Mouse (Mus musculus) neural tube, embryonic 12.5 days (tissue): ENCODE results near the gene Cbx1. TPM values are rescaled to one million over a fixed set of nuclear protein-coding genes. Genes with fewer than 3 reads are reported as not detected.

ENCODE experiments used
- ATAC-seq: fragments of 200-750 bp; cut with Nextera tagmentation; 2 replicates; pipeline ENCODE4 v1.8.0; 2017; ENCODE audit warnings: low read depth, mild to moderate bottlenecking, moderate TSS enrichment, moderate library complexity; ENCODE audit not compliant: low FRiP score
- H3K27ac ChIP-seq: fragments of 300-500 bp; sonication (generic); 2 replicates; pipeline ENCODE4 v1.5.1; 2016
- H3K27me3 ChIP-seq: fragments of 300-500 bp; sonication (generic); replicated peaks from 2 replicates; pipeline ENCODE4 v1.6.1; 2016; ENCODE audit warnings: mild to moderate bottlenecking
- H3K36me3 ChIP-seq: fragments of 300-500 bp; sonication (generic); 2 replicates; pipeline ENCODE4 v1.6.1; 2016; ENCODE audit warnings: mild to moderate bottlenecking
- H3K4me1 ChIP-seq: fragments of 300-500 bp; sonication (generic); 2 replicates; pipeline ENCODE4 v1.6.1; 2016
- H3K4me2 ChIP-seq: fragments of 300-500 bp; sonication (generic); replicated peaks from 2 replicates; pipeline ENCODE4 v1.6.1; 2016; ENCODE audit warnings: mild to moderate bottlenecking
- H3K4me3 ChIP-seq: fragments of 300-500 bp; sonication (generic); 2 replicates; pipeline ENCODE4 v1.5.1; 2016
- H3K9ac ChIP-seq: fragments of 300-500 bp; sonication (generic); 2 replicates; pipeline ENCODE4 v1.6.1; 2016; ENCODE audit warnings: mild to moderate bottlenecking
- H3K9me3 ChIP-seq: fragments of 300-500 bp; sonication (generic); 2 replicates; pipeline ENCODE4 v1.6.1; 2016; ENCODE audit warnings: mild to moderate bottlenecking
- WGBS: fragments of 180-500 bp; shearing (Covaris S2); methylation state at CpG from one replicate; pipeline ENCODE4 v1.1.7; 2016; 5-methylcytosine and 5-hydroxymethylcytosine counted together
- polyA plus RNA-seq: library from polyadenylated mRNA; unstranded; fragments of >200 nt; fragmentation: Nextera tagmentation; extraction: Ambion mirVana; gene quantifications from 2 replicates; pipeline ENCODE4 v1.2.1, GENCODE M21; 2016

Gene Cbx1
- polyA plus RNA-seq, 1 experiment from 2014 or later = 125 TPM

DNA sequence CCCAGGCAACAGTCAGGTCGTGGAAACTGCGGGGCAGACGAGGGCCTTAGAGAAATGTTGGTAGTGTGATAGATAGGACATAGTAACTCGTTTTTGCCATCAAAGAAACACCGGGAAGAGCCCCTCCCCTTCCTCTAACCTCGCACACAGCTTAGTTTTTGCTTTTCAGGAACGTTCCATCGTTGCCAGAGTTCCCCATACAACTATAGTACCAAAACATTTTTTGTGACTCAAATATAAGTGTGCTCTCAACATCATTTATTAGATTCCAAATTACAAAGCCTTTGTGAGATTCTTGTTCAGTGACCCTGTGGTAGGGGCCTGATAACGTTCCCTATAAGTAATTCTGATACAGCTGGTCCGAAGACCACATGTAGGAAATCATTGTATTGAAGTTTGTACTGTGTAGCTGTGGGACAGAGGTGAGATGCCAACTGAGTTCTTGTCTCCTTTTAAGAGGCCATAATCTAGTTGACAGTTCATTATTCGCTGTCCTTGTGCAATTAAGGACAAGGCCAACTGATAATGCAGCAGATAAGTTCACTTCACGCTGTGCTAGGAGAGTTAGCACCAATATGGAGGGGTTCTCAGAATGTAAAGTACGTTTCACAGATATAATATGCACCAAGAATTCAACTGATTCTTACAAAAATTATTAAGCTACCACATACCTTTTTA lies 41.8 kb downstream of the Cbx1 start:
- Histone ChIP-seq H3K27ac (peak overlapping the region; percentile 83; the same call in 1 of the 2 replicates), H3K9ac (peak overlapping the region; percentile 57; the same call in 1 of the 2 replicates), H3K4me2 (peak overlapping the region; percentile 63), H3K4me3 (peak overlapping the region; percentile 86), H3K4me1 (peaks cover 37% of the 10 kb centered on the region), H3K9me3 (no peaks in the 10 kb centered on the region), H3K36me3 (peaks cover 17% of the 10 kb centered on the region), H3K27me3 (peaks cover 3% of the 10 kb centered on the region; the same call in 1 of the 2 replicates)
- WGBS = 24% methylated on average over 13 of the region's 13 CpGs
- no peak for ATAC-seq

DNA sequence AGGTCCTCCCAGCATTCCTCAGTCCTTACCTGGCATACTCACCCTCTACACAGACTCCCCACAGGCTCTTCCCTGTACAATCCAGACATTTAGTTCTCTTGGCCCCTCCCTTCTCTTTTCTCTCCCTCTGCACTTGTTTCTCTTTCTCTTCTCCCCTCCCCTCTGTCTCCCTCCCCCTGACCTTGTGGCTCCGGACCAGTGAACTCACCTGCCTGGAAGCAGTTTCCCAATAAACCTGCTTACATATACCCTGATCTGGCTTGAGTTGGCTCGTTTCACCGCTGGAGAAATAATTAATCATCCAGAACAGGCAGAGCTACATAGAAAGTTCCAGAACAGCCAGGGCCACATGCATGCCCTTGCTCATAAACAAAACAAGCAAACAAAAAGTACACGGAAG lies 42.6 kb downstream of the Cbx1 start:
- no peaks in the 10 kb centered on the region for H3K9me3 ChIP-seq
- ATAC-seq = no peak
- H3K9ac ChIP-seq = no peak overlapping the region
- 82% methylated on average over 4 of the region's 4 CpGs for WGBS
- H3K4me3 ChIP-seq = no peak overlapping the region
- H3K27me3 ChIP-seq = peaks cover 4% of the 10 kb centered on the region; the same call in 1 of the 2 replicates
- H3K4me1 ChIP-seq = peaks cover 28% of the 10 kb centered on the region
- H3K27ac ChIP-seq = no peak overlapping the region
- peaks cover 16% of the 10 kb centered on the region for H3K36me3 ChIP-seq
- H3K4me2 ChIP-seq = no peak overlapping the region

DNA sequence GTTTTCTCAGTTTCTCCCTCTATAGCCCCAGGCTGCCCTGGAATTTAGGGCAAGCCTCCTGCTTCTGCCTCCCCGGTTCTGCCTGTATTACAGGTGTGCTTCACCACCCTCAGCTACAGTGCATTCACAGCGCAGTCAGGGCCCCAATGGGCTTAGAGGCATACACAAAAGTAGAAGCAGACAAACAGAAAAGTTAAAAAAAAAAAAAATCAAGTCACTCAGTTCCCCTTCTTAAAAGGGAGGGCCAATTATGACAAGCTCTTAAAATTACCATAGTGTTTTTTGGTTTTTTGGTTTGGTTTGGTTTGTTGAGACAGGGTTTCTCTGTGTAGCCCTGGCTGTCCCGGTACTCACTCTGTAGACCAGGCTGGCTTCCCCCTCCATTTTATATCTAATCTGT lies 43.6 kb downstream of the Cbx1 start:
- Histone ChIP-seq H3K4me2 (no peak overlapping the region), H3K9ac (no peak overlapping the region), H3K27ac (no peak overlapping the region), H3K27me3 (peaks cover 5% of the 10 kb centered on the region; the same call in 1 of the 2 replicates), H3K4me3 (no peak overlapping the region), H3K36me3 (peaks cover 5% of the 10 kb centered on the region), H3K9me3 (no peaks in the 10 kb centered on the region), H3K4me1 (peaks cover 18% of the 10 kb centered on the region)
- WGBS = 98% methylated on average over 3 of the region's 3 CpGs
- ATAC-seq = no peak

DNA sequence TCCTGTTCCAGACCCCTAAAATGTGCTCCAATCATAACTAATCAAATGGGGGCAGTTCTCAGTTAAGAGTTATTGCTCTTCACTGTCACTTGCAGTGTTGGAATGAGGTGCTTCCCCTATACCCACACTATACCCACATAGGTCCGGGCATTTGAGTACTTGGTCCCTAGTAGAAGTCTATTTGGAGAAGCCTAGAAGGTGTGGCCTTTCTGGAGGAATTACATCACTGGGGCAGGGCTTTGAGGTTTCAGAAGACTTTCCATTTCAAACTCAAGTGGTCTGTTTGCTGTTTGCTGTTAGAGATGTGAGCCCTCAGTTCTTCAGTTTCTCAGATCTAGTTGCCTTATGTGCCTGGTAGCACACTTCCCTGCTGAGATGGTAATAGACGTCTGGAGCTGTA lies 44.0 kb downstream of the Cbx1 start:
- Histone ChIP-seq H3K4me2 (no peak overlapping the region), H3K9me3 (no peaks in the 10 kb centered on the region), H3K9ac (no peak overlapping the region), H3K27me3 (peaks cover 5% of the 10 kb centered on the region; the same call in 1 of the 2 replicates), H3K4me1 (peaks cover 14% of the 10 kb centered on the region), H3K4me3 (no peak overlapping the region), H3K27ac (no peak overlapping the region), H3K36me3 (peaks cover 1% of the 10 kb centered on the region; the same call in 1 of the 2 replicates)
- ATAC-seq = no peak
- WGBS = 66% methylated on average over 2 of the region's 2 CpGs

DNA sequence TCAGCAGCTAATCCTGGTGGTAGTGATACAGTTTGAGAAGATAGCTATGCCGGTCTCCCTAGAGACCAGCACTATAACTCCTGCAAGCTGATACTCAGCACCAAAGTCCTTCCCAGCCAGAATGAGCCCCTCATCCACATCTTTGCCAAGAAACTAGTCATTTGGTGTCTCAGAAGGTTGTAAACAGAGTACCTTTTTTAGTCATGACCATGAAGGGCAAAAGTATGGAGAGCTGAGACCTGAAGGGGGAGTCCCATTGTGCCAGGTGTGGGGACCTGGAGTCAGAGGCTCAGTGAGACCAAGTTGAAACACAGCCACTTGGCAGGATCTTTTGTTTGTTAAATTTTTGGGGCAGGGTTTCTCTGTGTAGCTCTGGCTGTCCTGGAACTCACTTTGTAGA lies 45.2 kb downstream of the Cbx1 start:
- Histone ChIP-seq H3K9me3 (no peaks in the 10 kb centered on the region), H3K27me3 (peaks cover 5% of the 10 kb centered on the region; the same call in 1 of the 2 replicates), H3K9ac (no peak overlapping the region), H3K4me1 (peaks cover 5% of the 10 kb centered on the region), H3K27ac (no peak overlapping the region), H3K4me2 (no peak overlapping the region), H3K36me3 (no peaks in the 10 kb centered on the region), H3K4me3 (no peak overlapping the region)
- ATAC-seq = no peak
- WGBS = 91% methylated on average over 1 of the region's 1 CpGs

DNA sequence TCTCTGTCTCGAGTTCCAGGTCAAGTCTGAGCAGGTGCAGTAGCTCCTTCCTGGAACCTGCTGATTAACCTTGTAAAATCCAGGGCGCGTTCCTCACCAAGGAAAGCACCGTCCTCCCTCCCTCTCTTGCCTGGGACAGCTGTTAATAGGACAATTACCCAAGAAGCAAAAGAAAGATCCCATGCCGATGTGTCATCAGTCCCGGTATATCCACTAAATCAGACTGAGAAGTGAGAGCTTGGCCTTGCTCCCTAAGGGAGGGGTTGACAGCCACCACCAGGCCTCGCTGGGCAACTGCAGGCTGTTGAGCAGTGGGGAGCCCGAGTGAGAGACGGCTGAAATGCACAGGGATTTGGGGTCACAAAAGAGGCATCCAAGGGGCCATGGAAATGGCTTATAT lies 48.4 kb downstream of the Cbx1 start:
- Histone ChIP-seq H3K4me3 (no peak overlapping the region), H3K4me2 (no peak overlapping the region), H3K27me3 (peaks cover 5% of the 10 kb centered on the region; the same call in 1 of the 2 replicates), H3K4me1 (peaks cover 6% of the 10 kb centered on the region; the same call in 1 of the 2 replicates), H3K9me3 (no peaks in the 10 kb centered on the region), H3K9ac (no peak overlapping the region), H3K27ac (no peak overlapping the region), H3K36me3 (no peaks in the 10 kb centered on the region)
- 26% methylated on average over 9 of the region's 9 CpGs for WGBS
- ATAC-seq = no peak

DNA sequence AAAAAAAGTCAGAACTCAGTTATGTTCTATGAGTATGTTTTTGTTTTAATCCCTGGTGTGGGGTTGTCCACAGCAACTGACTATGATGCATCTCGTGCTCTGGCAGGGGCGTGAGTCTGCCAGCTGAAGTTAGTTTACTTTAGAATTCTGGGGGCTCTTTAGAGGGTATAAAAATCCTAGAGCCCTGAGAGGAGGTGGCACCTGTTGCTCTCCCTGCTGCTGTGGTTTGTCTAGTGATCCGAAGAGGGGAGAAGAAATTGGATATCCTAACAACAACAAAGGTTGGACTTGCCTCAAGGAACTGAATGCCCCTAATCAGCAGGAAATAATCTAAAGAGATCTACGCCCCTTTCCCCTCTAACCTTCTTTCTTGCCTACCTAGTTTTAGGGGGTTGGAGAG lies 49.4 kb downstream of the Cbx1 start:
- no peak for ATAC-seq
- Histone ChIP-seq H3K4me3 (no peak overlapping the region), H3K27ac (no peak overlapping the region), H3K4me1 (peaks cover 6% of the 10 kb centered on the region; the same call in 1 of the 2 replicates), H3K4me2 (no peak overlapping the region), H3K9ac (no peak overlapping the region), H3K9me3 (no peaks in the 10 kb centered on the region), H3K27me3 (peaks cover 5% of the 10 kb centered on the region; the same call in 1 of the 2 replicates), H3K36me3 (no peaks in the 10 kb centered on the region)
- 64% methylated on average over 4 of the region's 4 CpGs for whole genome bisulfite sequencing

GRCm38 (mm10) chr11:96839428-96839827 lies 50.5 kb downstream of the Cbx1 start:
- H3K4me3 ChIP-seq = no peak overlapping the region
- WGBS = 82% methylated on average over 7 of the region's 7 CpGs
- no peaks in the 10 kb centered on the region for H3K9me3 ChIP-seq
- H3K4me1 ChIP-seq = peaks cover 6% of the 10 kb centered on the region; the same call in 1 of the 2 replicates
- H3K36me3 ChIP-seq = no peaks in the 10 kb centered on the region
- no peak overlapping the region for H3K27ac ChIP-seq
- H3K4me2 ChIP-seq = no peak overlapping the region
- H3K27me3 ChIP-seq = 0 out of 2 replicates have a peak, but pooled peaks cover 2% of the 10 kb centered on the region
- ATAC-seq = no peak
- H3K9ac ChIP-seq = no peak overlapping the region

GRCm38 (mm10) chr11:96839877-96840276 lies 51.0 kb downstream of the Cbx1 start:
- no peaks in the 10 kb centered on the region for H3K36me3 ChIP-seq
- peaks cover 6% of the 10 kb centered on the region; the same call in 1 of the 2 replicates for H3K4me1 ChIP-seq
- H3K4me2 ChIP-seq = no peak overlapping the region
- H3K9me3 ChIP-seq = no peaks in the 10 kb centered on the region
- no peak overlapping the region for H3K27ac ChIP-seq
- 0 out of 2 replicates have a peak, but pooled peaks cover 2% of the 10 kb centered on the region for H3K27me3 ChIP-seq
- ATAC-seq = no peak
- 81% methylated on average over 3 of the region's 3 CpGs for WGBS
- 0 out of 2 replicates have a peak overlapping the region, but pooled peaks have one; percentile 18 for H3K9ac ChIP-seq
- no peak overlapping the region for H3K4me3 ChIP-seq

DNA sequence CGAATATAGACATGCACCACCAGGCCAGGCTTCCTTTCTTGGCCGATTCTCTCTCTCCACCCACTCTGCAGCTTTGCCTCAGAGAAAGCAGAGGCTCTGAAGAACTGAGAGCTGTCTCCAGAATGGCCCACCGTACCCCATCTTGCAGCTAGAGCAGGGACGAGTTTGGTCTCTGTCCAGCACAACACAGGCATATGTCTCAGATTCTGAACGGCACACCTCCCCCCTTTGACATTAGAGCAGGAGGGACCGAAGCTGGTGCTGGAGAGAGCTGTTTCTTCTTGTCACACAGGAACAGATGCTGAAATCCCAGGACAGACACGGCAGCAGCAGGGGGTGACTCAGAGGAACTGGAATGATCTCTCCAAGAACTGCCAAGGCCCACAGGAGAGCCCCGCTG lies 51.4 kb downstream of the Cbx1 start:
- WGBS = 56% methylated on average over 8 of the region's 8 CpGs
- no peak overlapping the region for H3K4me2 ChIP-seq
- no peak overlapping the region for H3K4me3 ChIP-seq
- H3K9ac ChIP-seq = peak overlapping the region; percentile 18; the same call in 1 of the 2 replicates
- ATAC-seq = no peak
- no peaks in the 10 kb centered on the region for H3K36me3 ChIP-seq
- H3K27ac ChIP-seq = no peak overlapping the region
- H3K9me3 ChIP-seq = no peaks in the 10 kb centered on the region
- 0 out of 2 replicates have a peak, but pooled peaks cover 2% of the 10 kb centered on the region for H3K27me3 ChIP-seq
- peaks cover 6% of the 10 kb centered on the region; the same call in 1 of the 2 replicates for H3K4me1 ChIP-seq

DNA sequence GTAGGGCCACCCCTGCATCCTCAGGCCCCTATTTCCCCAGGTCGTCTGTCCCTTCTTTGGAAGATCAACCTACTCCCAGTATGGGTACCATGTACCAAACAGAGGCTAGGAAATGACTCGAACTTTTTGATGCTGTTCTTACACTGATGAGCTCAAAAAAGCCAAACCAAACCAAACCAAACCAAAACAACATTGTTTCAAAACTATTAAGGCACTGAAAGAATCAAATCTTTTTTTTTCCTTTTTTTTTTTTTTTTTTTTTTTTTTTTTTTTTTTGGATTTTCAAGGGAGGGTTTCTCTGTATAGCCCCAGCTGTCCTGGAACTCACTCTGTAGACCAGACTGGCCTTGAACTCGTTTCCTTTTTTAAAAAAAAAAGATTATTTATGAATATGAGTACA lies 54.7 kb downstream of the Cbx1 start:
- Histone ChIP-seq H3K4me3 (no peak overlapping the region), H3K4me2 (no peak overlapping the region), H3K9ac (no peak overlapping the region), H3K4me1 (peaks cover 6% of the 10 kb centered on the region; the same call in 1 of the 2 replicates), H3K27me3 (no peaks in the 10 kb centered on the region), H3K9me3 (no peaks in the 10 kb centered on the region), H3K36me3 (no peaks in the 10 kb centered on the region), H3K27ac (no peak overlapping the region)
- WGBS = 60% methylated on average over 3 of the region's 3 CpGs
- no peak for ATAC-seq

GRCm38 (mm10) chr11:96847240-96847639 lies 58.3 kb downstream of the Cbx1 start:
- no peak overlapping the region for H3K9ac ChIP-seq
- H3K27me3 ChIP-seq = peaks cover 4% of the 10 kb centered on the region; the same call in 1 of the 2 replicates
- H3K9me3 ChIP-seq = no peaks in the 10 kb centered on the region
- 0 out of 2 replicates have a peak overlapping the region, but pooled peaks have one; percentile 4 for H3K4me2 ChIP-seq
- 36% methylated on average over 3 of the region's 3 CpGs for WGBS
- no peak overlapping the region for H3K4me3 ChIP-seq
- peaks cover 10% of the 10 kb centered on the region for H3K4me1 ChIP-seq
- H3K27ac ChIP-seq = no peak overlapping the region
- no peak for ATAC-seq
- no peaks in the 10 kb centered on the region for H3K36me3 ChIP-seq
